Mouse (Mus musculus) left cerebral cortex, adult 8-10 months (tissue): ENCODE results near the gene Cytip. TPM values are rescaled to one million over a fixed set of nuclear protein-coding genes. Genes with fewer than 3 reads are reported as not detected.
A peak's percentile ranks its signal among the peaks of the same experiment; 100 is the strongest.

Experiments used
- DNase-seq, 2 experiments: peaks; one replicate each; pipeline ENCODE4 v3.0.0; 2022; ENCODE audit warnings: low spot score in 2 of 2
- total RNA-seq, 4 experiments: library from RNA; stranded (reverse); gene quantifications; 2 replicates each; pipeline ENCODE4 v1.2.4; 2022

Gene Cytip
- under 1 TPM in 3 of 4 experiments, not detected in 1; 0.07 to 0.98 (median 0.93) TPM for total RNA-seq

DNA sequence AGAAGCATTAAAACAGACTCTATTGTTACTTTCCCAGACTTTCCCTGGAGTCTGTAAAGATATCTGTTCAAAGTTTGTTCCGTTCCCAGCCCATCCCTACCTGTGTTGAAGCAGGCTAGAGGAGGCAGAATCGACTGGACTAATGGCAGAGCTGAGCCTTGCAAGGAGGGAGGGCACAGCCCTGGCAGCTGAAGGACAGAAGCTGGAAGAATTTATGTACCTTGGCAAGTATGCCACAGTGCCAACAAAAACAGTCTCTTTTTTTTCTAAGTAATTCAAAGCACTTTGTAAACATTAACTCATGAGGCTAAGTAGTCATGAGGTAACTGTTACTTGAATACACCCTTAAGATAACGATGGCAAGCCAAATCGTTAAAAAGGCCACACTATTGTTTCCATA is at the start of gene Cytip:
Gene Cytip (minus strand): TSS at position 187 of the 400 bp plus-strand sequence.
- DNase-seq = no peak

DNA sequence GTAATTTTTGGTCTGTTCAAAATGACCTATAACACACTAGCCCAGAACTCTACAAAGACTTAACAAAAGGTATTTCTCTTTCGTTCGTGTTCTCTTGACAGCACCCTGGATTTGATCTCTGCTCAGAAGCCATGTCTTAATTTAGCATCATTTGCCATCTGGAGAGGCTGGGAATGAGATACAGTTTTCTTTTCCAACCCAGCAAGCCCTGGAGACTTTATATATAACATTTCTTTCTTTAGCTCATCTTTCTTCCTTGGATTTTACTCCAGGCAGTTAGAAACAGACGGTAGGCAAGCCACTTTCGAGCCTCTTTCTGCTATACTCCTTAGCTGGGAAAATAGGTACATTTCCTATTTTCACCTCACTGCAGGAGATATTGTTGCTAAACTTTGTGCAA is 45.3 kb upstream of the Cytip start:
- peak in 1 of 2 experiments; percentile 36 for DNase-seq

DNA sequence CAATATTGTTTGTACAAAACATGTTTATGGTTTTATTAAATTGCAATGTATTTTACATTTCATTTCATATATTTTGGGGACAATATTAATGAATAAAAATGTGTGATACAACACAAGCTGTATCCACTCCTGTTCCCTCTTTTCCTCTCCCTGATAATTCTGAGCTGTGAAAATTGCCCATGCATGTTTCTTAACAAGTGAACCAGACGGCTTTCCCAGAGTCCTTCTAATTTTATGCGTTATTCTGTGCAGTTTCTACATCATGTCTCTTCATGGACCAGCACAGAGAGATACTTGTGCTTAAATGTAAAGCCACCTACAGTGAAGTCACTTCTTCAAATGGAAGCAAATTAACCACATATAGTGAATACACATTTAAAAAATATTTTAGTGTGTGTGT is 42.2 kb upstream of the Cytip start:
- no peak for DNase-seq

DNA sequence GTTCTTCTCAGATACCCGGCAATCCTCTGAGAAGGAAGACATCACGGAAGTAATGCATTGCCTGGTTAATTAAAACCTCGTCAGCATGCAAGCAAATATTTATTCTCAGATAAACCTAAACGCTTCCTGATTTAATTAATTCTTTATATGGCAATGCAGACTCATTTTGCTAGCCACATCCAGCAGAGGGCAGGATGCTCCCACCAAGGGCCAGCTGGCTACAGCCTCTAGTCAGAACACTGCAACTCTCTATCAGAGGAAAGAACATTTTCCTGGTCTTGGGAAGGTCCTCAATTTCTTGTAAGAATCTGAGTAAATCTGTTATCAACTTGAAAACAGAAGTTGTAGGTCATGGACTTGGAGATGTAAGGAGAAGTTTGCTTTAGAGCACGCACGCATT is 4.1 kb upstream of the Cytip start:
- DNase-seq = peak; percentile 33 to 39

GRCm38 (mm10) chr2:58196880-58197279 is 1.5 kb upstream of the Cytip start:
- no peak for DNase-seq

DNA sequence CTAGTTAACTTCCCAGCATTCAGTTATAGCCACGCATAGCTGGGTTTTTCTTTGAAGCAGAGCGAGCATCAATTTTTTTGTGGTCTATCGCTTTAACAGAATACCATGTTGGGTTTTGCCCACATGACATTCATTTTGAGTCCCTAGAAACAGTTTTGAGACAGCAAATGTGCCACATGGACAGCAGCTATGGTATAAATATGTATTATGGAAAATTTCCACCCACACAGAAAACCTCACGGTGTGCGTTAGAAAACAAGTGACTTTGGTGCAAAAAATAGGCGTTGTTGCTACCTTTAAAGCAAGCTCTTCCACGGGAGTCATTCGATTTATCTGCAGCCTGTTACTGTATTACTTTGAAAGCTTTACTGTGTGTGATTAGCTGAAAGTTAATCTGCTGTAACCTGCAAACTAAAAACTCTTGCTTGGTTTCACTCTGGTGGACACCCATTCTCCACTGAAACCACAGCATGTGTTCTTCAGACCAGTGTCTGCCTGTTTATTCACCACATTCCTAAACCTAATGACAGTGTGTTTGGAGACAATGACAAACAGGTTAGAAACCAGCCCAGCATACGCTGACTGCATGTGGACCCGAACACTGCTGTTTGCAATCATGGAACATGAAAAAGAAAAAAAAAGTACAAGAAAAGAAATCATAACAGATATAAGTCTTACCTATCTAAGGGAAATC is 763 bp downstream of the Cytip start:
- DNase-seq = peak in 1 of 2 experiments; percentile 8

DNA sequence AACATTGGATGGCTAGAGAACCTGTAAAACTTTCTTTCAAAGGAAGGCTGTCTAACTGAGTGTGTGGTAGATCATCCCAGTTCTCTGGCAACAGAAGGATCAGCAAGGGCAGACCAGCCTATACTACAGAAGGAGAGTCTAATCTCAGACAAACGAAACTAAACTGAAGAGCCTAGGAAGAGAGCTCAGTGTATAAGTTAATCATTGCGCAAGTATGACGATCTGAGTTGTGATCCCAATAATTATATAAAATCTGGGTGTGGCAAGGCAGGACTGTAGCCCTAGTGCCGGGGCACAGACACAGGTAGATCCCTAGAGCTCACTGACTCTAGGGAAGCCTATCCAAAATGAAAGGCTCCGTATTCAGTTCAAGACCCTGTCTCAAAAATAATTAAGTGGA is 3.2 kb downstream of the Cytip start:
- no peak for DNase-seq

GRCm38 (mm10) chr2:58189501-58189900 is 5.8 kb downstream of the Cytip start:
- no peak for DNase-seq

DNA sequence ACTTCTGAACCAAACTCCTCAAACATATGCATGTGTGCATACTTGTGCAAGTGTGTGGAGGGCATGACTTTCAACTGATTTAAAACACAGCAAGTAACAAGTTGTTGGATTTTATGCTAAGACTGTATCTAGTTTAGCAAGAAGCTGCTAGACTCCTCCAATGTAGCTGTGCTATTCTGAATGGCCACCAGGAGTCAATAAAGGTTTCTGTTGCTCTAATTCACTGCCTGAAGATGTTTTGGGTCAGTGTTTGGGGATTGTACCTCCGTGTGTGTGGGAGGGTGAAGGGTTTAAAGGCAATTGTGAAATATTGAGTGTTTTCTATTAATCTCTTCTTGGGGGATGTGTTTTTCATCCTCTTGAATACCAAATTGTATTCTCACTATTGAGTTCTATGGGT is 6.4 kb downstream of the Cytip start:
- no peak for DNase-seq

GRCm38 (mm10) chr2:58187310-58188051 is 7.9 kb downstream of the Cytip start:
- no peak for DNase-seq

- no peak for DNase-seq
These were observed 11.1 kb downstream of the Cytip start for GRCm38 (mm10) chr2:58184197-58184596.

DNA sequence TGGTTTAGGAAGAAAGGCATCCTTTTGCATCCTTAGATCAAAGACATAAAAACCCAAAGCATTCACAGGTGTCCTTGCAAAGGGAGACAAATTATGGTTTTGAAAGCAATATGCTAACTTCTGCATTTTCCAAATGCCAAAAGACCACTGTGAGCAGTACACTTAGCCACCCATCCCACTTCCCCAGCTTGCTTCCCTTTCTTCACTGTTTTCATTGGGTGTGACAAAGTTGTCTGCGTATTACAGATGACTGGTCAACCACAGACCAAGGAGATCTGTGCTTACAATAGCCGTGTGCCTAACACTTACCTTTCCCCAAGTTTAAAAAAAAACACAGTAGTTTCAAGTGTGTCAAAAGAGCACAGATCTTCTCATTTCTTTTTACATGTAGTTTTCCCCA is 11.7 kb downstream of the Cytip start:
- DNase-seq = no peak

DNA sequence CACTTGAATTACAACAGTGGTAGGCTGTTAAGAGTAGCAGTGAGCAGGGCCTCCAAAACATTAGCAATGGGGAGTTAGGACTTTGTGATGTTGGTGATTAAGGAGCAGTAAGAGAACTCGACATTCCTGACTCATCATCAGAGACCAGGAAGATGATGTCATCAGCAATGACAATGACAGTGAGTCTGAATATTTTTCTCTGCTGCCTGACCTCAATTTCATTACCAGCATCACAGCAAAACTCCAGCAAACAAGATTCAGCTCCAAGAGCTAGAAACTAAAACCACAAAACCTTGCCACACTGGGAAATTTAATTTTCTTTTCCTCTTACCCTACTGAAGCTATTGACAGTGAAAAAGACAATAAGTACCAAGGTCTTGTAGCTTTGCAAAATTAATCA is 14.6 kb downstream of the Cytip start:
- no peak for DNase-seq

GRCm38 (mm10) chr2:58179056-58179455 is 16.3 kb downstream of the Cytip start:
- DNase-seq = no peak

- DNase-seq = no peak
These were observed 19.7 kb downstream of the Cytip start for GRCm38 (mm10) chr2:58175392-58176291.

GRCm38 (mm10) chr2:58174476-58175286 is 20.7 kb downstream of the Cytip start:
- DNase-seq = peak; percentile 12 to 21

GRCm38 (mm10) chr2:58172963-58173362 is 22.4 kb downstream of the Cytip start:
- DNase-seq = no peak

- no peak for DNase-seq
These were observed 26.2 kb downstream of the Cytip start for GRCm38 (mm10) chr2:58169173-58169572.

DNA sequence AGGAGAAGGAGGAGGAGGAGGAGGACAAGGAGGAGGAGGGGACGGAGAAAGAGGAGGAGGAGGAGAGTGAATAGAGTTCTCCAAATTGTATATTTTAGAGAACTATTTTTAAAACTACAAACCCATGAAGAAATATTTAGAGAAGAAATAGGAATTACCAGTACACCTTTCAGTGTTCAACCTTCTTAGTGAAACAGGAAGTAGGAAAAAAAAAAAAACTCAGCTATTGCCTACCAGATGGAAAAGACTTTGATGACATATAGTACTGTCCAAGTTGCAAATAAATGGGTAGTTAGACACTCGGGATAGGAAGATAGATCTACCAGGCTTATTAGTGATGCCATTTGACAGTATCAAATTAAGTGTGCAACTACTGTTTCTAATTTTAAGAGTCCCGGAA is 27.7 kb downstream of the Cytip start:
- no peak for DNase-seq

DNA sequence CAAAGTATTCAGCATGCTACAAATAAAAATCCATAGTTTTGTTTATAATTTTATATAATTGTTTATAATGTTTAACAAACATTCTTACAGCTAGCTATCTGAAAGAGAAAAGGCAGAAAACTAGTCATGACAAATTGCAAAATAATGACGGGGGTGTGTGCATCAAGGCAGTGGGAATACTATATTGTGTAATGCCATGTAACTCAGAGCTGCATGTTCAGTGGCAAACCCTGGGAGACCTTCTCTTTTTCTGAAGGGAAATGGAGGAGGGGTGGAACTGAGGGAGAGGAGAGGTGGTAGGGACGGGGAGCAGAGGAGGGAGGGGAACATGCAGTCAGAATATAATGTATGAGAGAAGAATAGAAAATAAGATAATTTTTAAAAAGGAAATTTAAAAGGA is 28.6 kb downstream of the Cytip start:
- no peak for DNase-seq
